Comparison of ENCODE assay signal across 10 mouse cellular contexts in genomic region chr9:8899616-8900202, GRCm38 (mm10). TPM values are rescaled to one million over a fixed set of nuclear protein-coding genes. Genes with fewer than 3 reads are reported as not detected.
DNase-seq lines count a peak whose midpoint lies in the region; ATAC-seq and TF ChIP-seq lines count a peak whose summit lies in the region.
"Had no signal": no experiment of that assay in that cellular context is flagged by ENCODE, and none has a peak within 500 bp of the region (broad histone marks: within the 10 kb centered on the region; RNA-seq: fewer than 3 reads in every experiment).

TSS of gene Pgr (plus strand) at chr9:8899833.

- peak within 1 kb of the TSS; percentile 23; the same call in 1 of the 2 replicates for H3K9ac ChIP-seq in lung, embryonic 16.5 days (ENCODE audit: low read length)

- H3K9me3 ChIP-seq in lung, embryonic 16.5 days (ENCODE audit: control insufficient read depth, low read length): no peaks in the 10 kb centered on the region

- no peaks in the 10 kb centered on the region for H3K27me3 ChIP-seq in cerebellum, adult 2 months (ENCODE audit: control insufficient read depth, insufficient read depth, low read length)
- H3K27me3 ChIP-seq in lung, embryonic 16.5 days (ENCODE audit: control insufficient read depth, insufficient read depth, low read depth, low read length): peaks cover 36% of the 10 kb centered on the region
- peaks cover 20% of the 10 kb centered on the region for H3K27me3 ChIP-seq in small intestine, adult 2 months (ENCODE audit: control insufficient read depth, insufficient read depth, low read length)

- no peak for ATAC-seq in lung, embryonic 16.5 days (ENCODE audit: low read depth)

- no peak within 1 kb of the TSS for H3K27ac ChIP-seq in cerebellum, adult 2 months (ENCODE audit: insufficient read depth, low read length)
- no peak within 1 kb of the TSS for H3K27ac ChIP-seq in brown adipose tissue, adult 24 weeks (replicated peaks; ENCODE audit: low read depth, low read length)
- no peak within 1 kb of the TSS for H3K27ac ChIP-seq in lung, embryonic 16.5 days (ENCODE audit: low read length)
- no peak within 1 kb of the TSS for H3K27ac ChIP-seq in small intestine, adult 2 months (ENCODE audit: insufficient read depth, low read depth, low read length)

- H3K4me2 ChIP-seq in lung, embryonic 16.5 days (ENCODE audit: low read depth, low read length): peak within 1 kb of the TSS; percentile 88

- DNase-seq in cerebellum, adult 2 months: peak; percentile 18 to 24
- no peak for DNase-seq in cerebellum, adult 11 months
- DNase-seq in frontal cortex, postnatal 10 days (ENCODE audit: low spot score in 2 of 2): peak; percentile 14 to 20
- DNase-seq in layer of hippocampus, adult 8-10 months (ENCODE audit: low spot score in 2 of 2): peak; percentile 13 to 15
- DNase-seq in spleen, postnatal 10 days (ENCODE audit: low spot score in 2 of 2): no peak

- H3K4me3 ChIP-seq in cerebellum, adult 2 months (replicated peaks; ENCODE audit: insufficient read depth, low read depth, low read length): peak within 1 kb of the TSS; percentile 70
- peak within 1 kb of the TSS; percentile 34 for H3K4me3 ChIP-seq in brown adipose tissue, adult 24 weeks (ENCODE audit: insufficient read depth, low read depth, low read length)
- H3K4me3 ChIP-seq in lung, embryonic 16.5 days (ENCODE audit: low read length): peak within 1 kb of the TSS; percentile 57
- peak within 1 kb of the TSS; percentile 49 for H3K4me3 ChIP-seq in small intestine, adult 2 months (ENCODE audit: low read depth, low read length)
- H3K4me3 ChIP-seq: erythroblast, embryonic 14.5 days had no signal

- no peak for TF ChIP-seq CTCF in cerebellum, adult 2 months (IDR thresholded peaks at IDR 0.05; ENCODE audit: borderline replicate concordance, insufficient read depth, low read depth, low read length)
- no peak for TF ChIP-seq CTCF in small intestine, adult 2 months (IDR thresholded peaks at IDR 0.05; ENCODE audit: extremely low read depth, insufficient read length, insufficient replicate concordance, low read depth, low read length)

- WGBS in cerebellum, adult 2 months: 1% methylated on average over 16 of the region's 16 CpGs
- under 1% methylated on average over 16 of the region's 16 CpGs for WGBS in lung, embryonic 16.5 days
- WGBS in small intestine, adult 2 months: under 1% methylated on average over 16 of the region's 16 CpGs

- H3K36me3 ChIP-seq in lung, embryonic 16.5 days (ENCODE audit: control insufficient read depth, insufficient read depth, low read length): no peaks in the 10 kb centered on the region
- H3K36me3 ChIP-seq in small intestine, adult 2 months (ENCODE audit: control insufficient read depth, insufficient read depth, low read length): no peaks in the 10 kb centered on the region

- H3K4me1 ChIP-seq in cerebellum, adult 2 months (ENCODE audit: control insufficient read depth, insufficient read depth, low read length): no peaks in the 10 kb centered on the region
- no peaks in the 10 kb centered on the region; the same call in 1 of the 2 replicates for H3K4me1 ChIP-seq in brown adipose tissue, adult 24 weeks (ENCODE audit: control insufficient read depth, insufficient read depth, insufficient read length, low read length)
- peaks cover 14% of the 10 kb centered on the region for H3K4me1 ChIP-seq in lung, embryonic 16.5 days (replicated peaks; ENCODE audit: control insufficient read depth, insufficient read depth, low read length)
- peaks cover 6% of the 10 kb centered on the region; the same call in 1 of the 2 replicates for H3K4me1 ChIP-seq in small intestine, adult 2 months (ENCODE audit: control insufficient read depth, insufficient read depth, insufficient read length, low read length)

- TF ChIP-seq POLR2A in cerebellum, adult 2 months (IDR thresholded peaks at IDR 0.05; ENCODE audit: borderline replicate concordance, insufficient read depth, low read length): no peak
- TF ChIP-seq POLR2A in small intestine, adult 2 months (IDR thresholded peaks at IDR 0.05; ENCODE audit: low read depth, low read length): no peak

RNA-seq across cellular contexts. Expression of gene Pgr, which starts in this region (rescaled TPM):
- polyA plus RNA-seq in cerebellum, adult 2 months (2012; rRNA removed): 3.0 and 3.2 TPM in 2 replicates
- not detected in 2 replicates for polyA plus RNA-seq in brown adipose tissue, adult 24 weeks (2012; ENCODE audit: insufficient read depth, insufficient read length, missing spikeins)
- 10 to 100 TPM; 11.6 to 16.0 (median 12.9) TPM for total RNA-seq in layer of hippocampus, adult 8-10 months (2022)
- 0.24 and 0.34 TPM in 2 replicates for polyA plus RNA-seq in lung, embryonic 16.5 days (2015; fragmentation: Nextera tagmentation; extraction: Ambion mirVana)
- polyA plus RNA-seq in small intestine, adult 2 months (2012; rRNA removed): 0.13 and 0.37 TPM in 2 replicates
- polyA plus RNA-seq: C2C12; erythroblast, embryonic 14.5 days had no signal

Comparison
In these comparisons a context has a peak if more than half of its experiments do, and no peak if none do; other contexts are left out.
1. DNase-seq: peak in cerebellum, adult 2 months (2 of 2), frontal cortex, postnatal 10 days (2 of 2) and layer of hippocampus, adult 8-10 months (2 of 2); none in cerebellum, adult 11 months (single experiment) and spleen, postnatal 10 days (0 of 2).
2. Peak in every context shown above with its lines, with median percentiles within 50 percentile points of each other: H3K4me3 ChIP-seq.